Mouse (Mus musculus) lung, postnatal 14 days (tissue): Measurements from ENCODE around the gene Zfp398.
"Not testable (repeated sequence)": the region's sequence is repeated elsewhere in the genome, so short reads cannot be mapped to it uniquely, and the experiment has no call there.

Experiments
- DNase-seq: peaks from one replicate; pipeline ENCODE4 v3.0.0; 2021

The Zfp398 gene

GRCm38 (mm10) chr6:47827462-47827861 lies 8.0 kb upstream of the Zfp398 start:
- DNase-seq: no peak

- DNase-seq: no peak
Observed at GRCm38 (mm10) chr6:47828950-47829349, 6.5 kb upstream of the Zfp398 start.

GRCm38 (mm10) chr6:47830104-47831078 lies 5.1 kb upstream of the Zfp398 start, which contains the start of gene Zfp786:
Gene Zfp786, minus strand, starts transcription at chr6:47830867.
- DNase-seq: peak; percentile 95

GRCm38 (mm10) chr6:47832220-47832619 lies 3.2 kb upstream of the Zfp398 start:
- DNase-seq: no peak

- DNase-seq: peak; percentile 44
Observed at GRCm38 (mm10) chr6:47835984-47836521, 592 bp downstream of the Zfp398 start.

- no peak for DNase-seq
Observed at GRCm38 (mm10) chr6:47837630-47838029, 2.2 kb downstream of the Zfp398 start.

- DNase-seq: no peak
Observed at GRCm38 (mm10) chr6:47841077-47841476, 5.6 kb downstream of the Zfp398 start.

- DNase-seq: no peak
Observed at GRCm38 (mm10) chr6:47841831-47842230, 6.4 kb downstream of the Zfp398 start.

- no peak for DNase-seq
Observed at GRCm38 (mm10) chr6:47842337-47842736, 6.9 kb downstream of the Zfp398 start.

GRCm38 (mm10) chr6:47845779-47846178 lies 10.3 kb downstream of the Zfp398 start:
- DNase-seq: no peak

- DNase-seq: no peak
Observed at GRCm38 (mm10) chr6:47857241-47857640, 21.8 kb downstream of the Zfp398 start.

GRCm38 (mm10) chr6:47857729-47858128 lies 22.3 kb downstream of the Zfp398 start:
- DNase-seq: not testable (repeated sequence)

GRCm38 (mm10) chr6:47872266-47872665 lies 36.8 kb downstream of the Zfp398 start:
- no peak for DNase-seq

GRCm38 (mm10) chr6:47877058-47877457 lies 41.6 kb downstream of the Zfp398 start, which contains the start of gene Zfp282:
Gene Zfp282, plus strand, starts transcription at chr6:47877204.
- no peak for DNase-seq

- peak; percentile 91 for DNase-seq
Observed at GRCm38 (mm10) chr6:47877461-47878132, 42.1 kb downstream of the Zfp398 start.

- DNase-seq: no peak
Observed at GRCm38 (mm10) chr6:47878133-47878514, 42.7 kb downstream of the Zfp398 start.

- no peak for DNase-seq
Observed at GRCm38 (mm10) chr6:47878593-47878992, 43.1 kb downstream of the Zfp398 start.

GRCm38 (mm10) chr6:47879049-47879716 lies 43.7 kb downstream of the Zfp398 start:
- no peak for DNase-seq

GRCm38 (mm10) chr6:47880166-47880565 lies 44.7 kb downstream of the Zfp398 start:
- no peak for DNase-seq

GRCm38 (mm10) chr6:47888812-47889383 lies 53.4 kb downstream of the Zfp398 start:
- no peak for DNase-seq

- no peak for DNase-seq
Observed at GRCm38 (mm10) chr6:47899416-47899815, 64.0 kb downstream of the Zfp398 start.

GRCm38 (mm10) chr6:47903587-47903986 lies 68.1 kb downstream of the Zfp398 start:
- DNase-seq: no peak

GRCm38 (mm10) chr6:47904361-47904760 lies 68.9 kb downstream of the Zfp398 start:
- no peak for DNase-seq
